Mouse (Mus musculus) liver, postnatal 0 days (tissue): ENCODE measurements around the gene Vmn2r2.

Source experiments
- CTCF ChIP-seq: sonication (generic); IDR thresholded peaks from 2 replicates; pipeline ENCODE4 v1.5.1; 2016; ENCODE audit warnings: antibody characterized with exemption, low read depth
- EP300 ChIP-seq: IDR thresholded peaks from 2 replicates; pipeline ENCODE4 v1.6.1; 2016; ENCODE audit warnings: antibody characterized with exemption, low read depth, mild to moderate bottlenecking

- TF ChIP-seq CTCF (no peak), EP300 (no peak)
Measured at GRCm38 (mm10) chr3:64081247-64081646, 60.5 kb downstream of the Vmn2r2 start, which contains the start of gene Vmn2r1.
